Mouse (Mus musculus): Measurements from ENCODE around the gene Slc26a8.

DNA sequence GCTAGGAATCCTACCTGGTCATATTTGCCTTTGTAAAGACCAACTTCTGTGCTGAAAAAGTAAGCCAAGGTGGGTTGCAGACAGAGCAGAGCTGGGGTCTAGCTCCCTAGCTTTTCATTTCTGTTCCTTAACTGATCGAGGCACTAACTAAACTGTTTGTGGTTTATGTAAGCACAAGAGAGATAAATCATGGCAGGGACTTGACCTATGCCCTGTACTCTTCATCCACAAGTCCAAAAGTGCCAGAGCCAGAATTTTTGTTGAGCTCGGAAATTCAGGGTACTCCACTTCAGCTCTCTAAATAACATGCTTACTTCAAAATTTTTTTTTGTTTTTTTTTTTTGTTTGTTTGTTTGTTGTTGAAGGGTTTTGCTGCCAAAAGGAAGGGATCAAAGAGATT, 6.6 kb upstream of the Slc26a8 start:
- TF ChIP-seq POLR2A (IDR thresholded peaks at IDR 0.05; ENCODE audit: insufficient read length, low read depth): no peak
- no peak for TF ChIP-seq MAX (IDR thresholded peaks at IDR 0.05; ENCODE audit: low read depth)
- no peak for TF ChIP-seq MYOD1 (IDR thresholded peaks at IDR 0.05; ENCODE audit: control insufficient read depth in 1 of 3, insufficient read length in 2 of 3, low read depth in 2 of 3)
- no peak for TF ChIP-seq TCF3 (IDR thresholded peaks at IDR 0.05; ENCODE audit: insufficient read length, low read depth)
- no peak for TF ChIP-seq E2F4 (IDR thresholded peaks at IDR 0.05; ENCODE audit: insufficient read depth)
- TF ChIP-seq USF1 (IDR thresholded peaks at IDR 0.05; ENCODE audit: low read depth): no peak
- no peak for TF ChIP-seq TCF12 (IDR thresholded peaks at IDR 0.05; ENCODE audit: insufficient read depth, poor library complexity, severe bottlenecking)
- TF ChIP-seq MYOG (IDR thresholded peaks at IDR 0.05; ENCODE audit: control insufficient read depth in 1 of 3, insufficient read depth in 1 of 3, insufficient read length in 2 of 3, low read depth in 2 of 3): no peak
- no peak for TF ChIP-seq POLR2AphosphoS2 (IDR thresholded peaks at IDR 0.05; ENCODE audit: insufficient read length, low read depth)
